Mouse (Mus musculus) testis, adult 2 months (tissue): ENCODE data around the gene Rai14. TPM values are rescaled to one million over a fixed set of nuclear protein-coding genes. Genes with fewer than 3 reads are reported as not detected.

Experiments used
- H3K27ac ChIP-seq: fragments of 200-500 bp; 2 replicates; pipeline ENCODE4 v1.5.1; 2012; ENCODE audit warnings: low read depth, low read length; ENCODE audit not compliant: control insufficient read depth, insufficient read depth
- H3K27me3 ChIP-seq: fragments of 200-500 bp; 2 replicates; pipeline ENCODE4 v1.6.1; 2012; ENCODE audit warnings: mild to moderate bottlenecking, low read length, moderate library complexity; ENCODE audit not compliant: control insufficient read depth, insufficient read depth
- H3K36me3 ChIP-seq: fragments of 200-500 bp; 2 replicates; pipeline ENCODE4 v1.6.1; 2012; ENCODE audit warnings: mild to moderate bottlenecking, low read length; ENCODE audit not compliant: control insufficient read depth, insufficient read depth
- H3K4me1 ChIP-seq: fragments of 200-500 bp; 2 replicates; pipeline ENCODE4 v1.6.1; 2012; ENCODE audit warnings: low read length; ENCODE audit not compliant: control insufficient read depth, insufficient read depth
- H3K4me3 ChIP-seq: fragments of 200-500 bp; 2 replicates; pipeline ENCODE4 v1.5.1; 2012; ENCODE audit warnings: low read depth, mild to moderate bottlenecking, low read length, moderate library complexity, mixed read lengths; ENCODE audit not compliant: control insufficient read depth
- CTCF ChIP-seq: fragments of 200-500 bp; IDR thresholded peaks from 2 replicates; pipeline ENCODE4 v1.5.1; 2012; ENCODE audit warnings: low read depth, mild to moderate bottlenecking, inconsistent platforms, low read length, moderate library complexity; ENCODE audit not compliant: control insufficient read depth, insufficient read depth, insufficient replicate concordance
- POLR2A ChIP-seq: fragments of 200-500 bp; IDR thresholded peaks from 2 replicates; pipeline ENCODE4 v1.6.1; 2012; ENCODE audit warnings: low read depth, mild to moderate bottlenecking, inconsistent platforms, low read length, moderate library complexity; ENCODE audit not compliant: control insufficient read depth
- polyA plus RNA-seq: library from polyadenylated mRNA; depleted of rRNA; stranded (reverse); fragments of >200 nt; gene quantifications from 2 replicates; pipeline ENCODE4 v1.2.3, GENCODE M21; 2012

Gene Rai14
- polyA plus RNA-seq, 1 experiment, result 80.0 TPM

DNA sequence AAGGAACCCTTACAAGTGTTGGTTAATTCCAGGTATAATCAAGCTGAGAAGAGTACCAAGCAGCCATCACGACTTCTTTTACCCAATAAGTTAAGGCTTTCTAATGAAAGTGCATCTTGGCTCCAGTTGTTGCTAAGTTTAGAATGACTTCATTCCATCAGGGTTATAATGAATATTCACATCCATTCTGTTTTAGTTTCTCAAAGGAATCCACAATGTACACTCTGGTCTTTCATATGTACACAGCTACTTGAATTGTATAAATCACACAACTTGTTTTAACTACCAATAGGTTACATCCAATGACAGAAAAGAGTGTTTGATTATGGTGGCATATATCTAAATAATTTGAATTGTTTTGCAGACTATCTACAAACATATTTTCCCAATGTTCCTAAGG, 59.7 kb downstream of the Rai14 start:
- H3K4me3 ChIP-seq, result no peak overlapping the region
- TF ChIP-seq CTCF, result no peak
- TF ChIP-seq POLR2A, result no peak
- H3K27me3 ChIP-seq, result no peaks in the 10 kb centered on the region
- H3K27ac ChIP-seq, result no peak overlapping the region
- H3K36me3 ChIP-seq, result no peaks in the 10 kb centered on the region
- no peaks in the 10 kb centered on the region for H3K4me1 ChIP-seq

DNA sequence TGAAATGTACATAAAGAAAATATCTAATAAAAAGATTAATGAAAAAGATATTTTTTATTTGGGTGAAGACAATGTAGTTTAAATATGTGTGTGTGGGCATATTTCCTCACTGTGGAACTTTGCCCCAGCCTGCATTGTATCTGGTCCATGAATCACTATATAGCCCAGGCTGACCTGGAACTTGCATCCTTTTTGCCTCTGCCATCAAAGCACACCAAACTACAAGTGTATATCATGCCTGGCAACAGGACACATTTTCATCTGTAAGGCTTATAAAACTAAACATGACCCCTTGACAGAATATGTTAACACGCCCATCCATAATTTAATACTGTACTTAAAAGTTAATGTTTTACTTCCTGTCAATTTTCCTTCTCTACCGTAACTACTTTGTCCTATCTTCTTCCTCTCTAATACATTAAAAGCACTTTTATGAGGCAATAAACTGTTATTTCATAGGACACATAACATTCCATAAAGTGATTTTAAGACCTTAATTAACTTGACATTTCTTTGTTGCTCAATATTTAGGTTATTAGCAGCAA, 61.4 kb downstream of the Rai14 start:
- H3K4me1 ChIP-seq, result no peaks in the 10 kb centered on the region
- H3K27ac ChIP-seq, result no peak overlapping the region
- no peaks in the 10 kb centered on the region for H3K36me3 ChIP-seq
- H3K4me3 ChIP-seq, result no peak overlapping the region
- no peak for TF ChIP-seq POLR2A
- TF ChIP-seq CTCF, result no peak
- H3K27me3 ChIP-seq, result no peaks in the 10 kb centered on the region

DNA sequence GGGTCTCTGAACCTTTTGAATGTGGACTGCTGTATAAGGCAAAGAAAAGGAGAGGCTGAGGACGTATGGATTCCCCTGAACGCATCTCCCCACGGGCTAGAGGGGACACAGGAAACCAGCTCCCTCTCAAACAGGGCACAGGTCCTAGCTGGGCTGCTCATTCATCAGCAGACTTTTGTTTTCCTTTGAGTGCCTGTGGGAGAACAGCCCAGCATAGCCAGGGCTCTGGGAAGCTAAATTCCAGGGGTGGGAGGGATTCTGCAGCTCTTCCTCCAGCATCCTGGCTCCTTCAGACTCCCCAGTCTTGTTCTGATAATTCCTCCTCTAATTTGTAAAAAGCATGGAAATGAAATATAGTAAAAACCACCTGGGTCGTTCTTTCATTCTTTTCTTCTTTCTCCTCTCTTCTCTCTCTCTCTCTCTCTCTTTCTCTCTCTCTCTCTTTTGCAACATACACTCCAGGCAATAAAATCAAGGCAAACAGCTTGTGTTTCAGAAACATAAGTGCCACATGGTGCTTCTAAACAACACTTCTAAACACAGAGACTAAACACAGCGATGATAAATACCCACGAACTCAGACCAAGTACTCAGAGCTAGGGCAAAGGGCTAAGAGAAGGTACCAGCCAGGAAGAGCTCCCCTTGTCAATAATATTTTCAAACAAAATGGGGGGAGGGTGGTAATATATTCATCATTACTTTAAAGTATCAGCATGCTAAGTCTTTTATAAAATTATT, 65.9 kb downstream of the Rai14 start:
- Histone ChIP-seq H3K27ac (no peak overlapping the region), H3K36me3 (no peaks in the 10 kb centered on the region), H3K27me3 (no peaks in the 10 kb centered on the region), H3K4me1 (no peaks in the 10 kb centered on the region), H3K4me3 (no peak overlapping the region)
- TF ChIP-seq CTCF (no peak), POLR2A (no peak)

DNA sequence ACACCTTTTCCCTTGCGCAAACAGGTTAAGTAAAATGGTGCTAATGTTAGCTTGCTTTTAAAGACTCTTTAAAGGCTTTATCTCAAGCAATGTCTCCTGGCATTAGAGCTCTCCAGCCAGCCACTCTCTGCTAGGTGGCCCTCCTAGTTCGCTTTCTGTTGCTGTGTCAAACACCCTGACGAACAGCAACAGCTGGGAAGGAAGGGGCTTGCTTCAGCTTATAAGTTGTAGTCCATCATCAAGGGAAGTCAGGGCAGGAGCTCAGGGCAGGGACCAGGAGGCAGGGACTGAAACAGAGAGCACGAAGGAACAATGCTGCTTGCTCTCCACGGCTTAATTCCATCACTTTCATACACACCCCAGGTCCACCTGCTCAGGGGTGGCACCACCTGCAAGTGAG, 68.1 kb downstream of the Rai14 start:
- TF ChIP-seq POLR2A (no peak), CTCF (no peak)
- Histone ChIP-seq H3K27me3 (no peaks in the 10 kb centered on the region), H3K36me3 (no peaks in the 10 kb centered on the region), H3K4me3 (no peak overlapping the region), H3K4me1 (no peaks in the 10 kb centered on the region), H3K27ac (no peak overlapping the region)

DNA sequence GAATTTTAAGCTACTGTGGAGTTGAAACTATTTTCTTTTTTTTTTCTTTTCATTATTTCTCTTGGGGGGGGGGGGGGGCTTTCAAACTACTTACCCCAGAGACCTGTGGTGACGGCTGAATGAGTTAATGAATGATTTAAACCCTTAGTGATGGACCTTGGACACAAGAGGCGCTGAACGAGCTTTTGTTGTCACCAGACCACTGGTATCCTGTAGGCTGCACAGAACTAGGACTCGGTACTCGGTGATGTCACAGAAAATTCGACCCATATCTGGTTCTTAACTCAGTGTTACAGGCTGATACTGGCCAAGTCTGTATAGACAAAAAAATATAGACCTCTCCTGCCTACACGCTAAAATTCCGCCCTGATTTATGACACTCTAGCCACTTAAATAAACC, 69.3 kb downstream of the Rai14 start:
- Histone ChIP-seq H3K4me1 (no peaks in the 10 kb centered on the region), H3K27me3 (no peaks in the 10 kb centered on the region), H3K36me3 (no peaks in the 10 kb centered on the region), H3K4me3 (no peak overlapping the region), H3K27ac (no peak overlapping the region)
- TF ChIP-seq POLR2A (no peak), CTCF (no peak)

DNA sequence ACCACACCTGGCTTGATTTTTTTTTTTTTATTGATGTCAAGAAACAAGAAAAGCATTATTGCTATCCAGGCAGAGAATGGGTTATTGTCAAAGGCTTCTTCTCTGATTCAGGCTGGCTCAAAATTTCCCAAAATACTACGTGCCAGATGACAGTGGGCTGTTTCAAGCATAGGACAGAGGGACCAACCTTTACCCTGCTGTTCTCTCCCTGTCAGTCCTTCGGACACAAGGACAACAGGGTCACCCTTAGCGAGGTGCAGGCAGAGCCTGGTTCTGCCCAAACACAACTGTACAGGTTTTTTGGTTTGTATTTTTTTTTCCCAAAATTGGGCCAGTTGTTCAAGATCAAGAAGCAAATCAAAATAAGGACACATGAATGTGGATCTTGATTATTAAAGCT, 70.6 kb downstream of the Rai14 start:
- Histone ChIP-seq H3K27ac (no peak overlapping the region), H3K36me3 (no peaks in the 10 kb centered on the region), H3K4me1 (no peaks in the 10 kb centered on the region), H3K27me3 (no peaks in the 10 kb centered on the region), H3K4me3 (no peak overlapping the region)
- TF ChIP-seq CTCF, result no peak
- TF ChIP-seq POLR2A, result no peak

DNA sequence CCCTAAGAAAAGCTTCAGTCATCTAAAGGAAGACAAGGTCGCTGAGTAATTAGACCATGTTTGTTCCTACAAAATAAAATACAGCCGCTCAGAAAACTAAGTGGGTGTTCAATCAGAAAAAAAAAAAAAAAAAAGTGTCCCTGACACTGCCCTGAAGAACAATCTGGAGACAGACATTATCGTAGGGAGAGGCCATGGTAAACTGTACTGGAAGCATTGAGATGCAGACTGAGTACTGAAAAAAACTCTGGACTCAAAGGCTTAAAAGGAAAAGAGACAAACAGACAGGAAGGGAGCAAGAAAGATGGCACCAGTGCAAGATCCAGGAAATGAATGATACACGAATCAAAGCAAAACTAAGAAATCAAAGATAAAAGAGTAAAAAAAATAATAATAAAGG, 71.2 kb downstream of the Rai14 start:
- no peaks in the 10 kb centered on the region for H3K4me1 ChIP-seq
- H3K4me3 ChIP-seq, result no peak overlapping the region
- no peak overlapping the region for H3K27ac ChIP-seq
- H3K27me3 ChIP-seq, result no peaks in the 10 kb centered on the region
- TF ChIP-seq CTCF (no peak), POLR2A (no peak)
- no peaks in the 10 kb centered on the region for H3K36me3 ChIP-seq
